Mouse (Mus musculus) MEL (cell line): ENCODE measurements around the gene Ephx1. TPM values are rescaled to one million over a fixed set of nuclear protein-coding genes. Genes with fewer than 3 reads are reported as not detected.

Source experiments
- DNase-seq: peaks from one replicate; pipeline ENCODE4 v3.0.0; 2011; ENCODE audit warnings: low read depth, low spot score
- H3K27ac ChIP-seq: 2 replicates; pipeline ENCODE4 v1.5.1; 2012; ENCODE audit warnings: low read depth, mild to moderate bottlenecking, control low read depth, low read length, moderate library complexity; ENCODE audit not compliant: control insufficient read depth
- H3K27me3 ChIP-seq, 2 experiments: fragments of 150-350 bp in 1 of 2; sonication (generic) in 1 of 2; 2 replicates each; pipeline ENCODE4 v1.6.1; 2012; ENCODE audit warnings: low read length in 2 of 2, mild to moderate bottlenecking in 2 of 2, improper control_type of control experiment in 1 of 2, moderate library complexity in 1 of 2; ENCODE audit not compliant: insufficient read depth in 2 of 2, control insufficient read depth in 1 of 2
- H3K36me3 ChIP-seq, 2 experiments: 2 replicates each; pipeline ENCODE4 v1.6.1; 2012 to 2014; ENCODE audit warnings: low read length in 2 of 2, improper control_type of control experiment in 1 of 2, inconsistent platforms in 1 of 2, mild to moderate bottlenecking in 1 of 2; ENCODE audit not compliant: insufficient read depth in 2 of 2, control insufficient read depth in 1 of 2
- H3K4me1 ChIP-seq, 2 experiments: fragments of 150-350 bp in 1 of 2; sonication (generic) in 1 of 2; 2 replicates each; pipeline ENCODE4 v1.6.1; 2012; ENCODE audit warnings: low read length in 2 of 2, improper control_type of control experiment in 1 of 2, mild to moderate bottlenecking in 1 of 2; ENCODE audit not compliant: insufficient read depth in 2 of 2, control insufficient read depth in 1 of 2
- H3K4me3 ChIP-seq, 2 experiments: fragments of 150-350 bp in 1 of 2; sonication (generic) in 1 of 2; 2 replicates each; pipeline ENCODE4 v1.5.1; 2012; ENCODE audit warnings: low read depth in 2 of 2, low read length in 2 of 2, mild to moderate bottlenecking in 2 of 2, moderate library complexity in 2 of 2, control low read depth in 1 of 2, improper control_type of control experiment in 1 of 2; ENCODE audit not compliant: control insufficient read depth in 1 of 2, insufficient read depth in 1 of 2
- H3K79me2 ChIP-seq: 2 replicates; pipeline ENCODE4 v1.6.1; 2012; ENCODE audit warnings: mild to moderate bottlenecking, low read length, moderate library complexity; ENCODE audit not compliant: control insufficient read depth, poor library complexity, insufficient read depth
- H3K9ac ChIP-seq: 2 replicates; pipeline ENCODE4 v1.6.1; 2012; ENCODE audit warnings: low read depth, mild to moderate bottlenecking, control low read depth, low read length, moderate library complexity; ENCODE audit not compliant: control insufficient read depth, poor library complexity, severe bottlenecking
- H3K9me3 ChIP-seq: fragments of 150-350 bp; sonication (generic); replicated peaks from 2 replicates; pipeline ENCODE4 v1.6.1; 2012; ENCODE audit warnings: mild to moderate bottlenecking, low read length, improper control_type of control experiment, moderate library complexity; ENCODE audit not compliant: insufficient read depth
- BHLHE40 ChIP-seq: IDR thresholded peaks from 2 replicates; pipeline ENCODE4 v1.6.1; 2012; ENCODE audit warnings: low read depth, mild to moderate bottlenecking, inconsistent platforms, low read length, improper control_type of control experiment, borderline replicate concordance
- CHD2 ChIP-seq: IDR thresholded peaks from 2 replicates; pipeline ENCODE4 v1.6.1; 2011; ENCODE audit warnings: low read length, improper control_type of control experiment
- CTCF ChIP-seq, 3 experiments: IDR thresholded peaks in 2 of 3; conservative IDR thresholded peaks in 1 of 3; 2 replicates each; pipeline ENCODE4 v1.5.1; 2011 to 2012; ENCODE audit warnings: low read length in 3 of 3, low read depth in 2 of 3, mild to moderate bottlenecking in 2 of 3, improper control_type of control experiment in 1 of 3, inconsistent platforms in 1 of 3, mixed read lengths in 1 of 3, moderate library complexity in 1 of 3; ENCODE audit not compliant: control insufficient read depth in 1 of 3, insufficient read depth in 1 of 3, poor library complexity in 1 of 3, severe bottlenecking in 1 of 3
- ELF1 ChIP-seq: IDR thresholded peaks from 2 replicates; pipeline ENCODE4 v1.6.1; 2014; ENCODE audit warnings: low read depth, mild to moderate bottlenecking, inconsistent platforms, low read length, improper control_type of control experiment, moderate library complexity
- EP300 ChIP-seq, 2 experiments: IDR thresholded peaks; 2 replicates each; pipeline ENCODE4 v1.6.1; 2011; ENCODE audit warnings: improper control_type of control experiment in 2 of 2, low read length in 2 of 2, low read depth in 1 of 2, mild to moderate bottlenecking in 1 of 2
- HCFC1 ChIP-seq: IDR thresholded peaks from 2 replicates; pipeline ENCODE4 v1.6.1; 2012; ENCODE audit warnings: low read depth, mild to moderate bottlenecking, inconsistent platforms, low read length, improper control_type of control experiment, moderate library complexity
- KAT2A ChIP-seq: conservative IDR thresholded peaks from 2 replicates; pipeline ENCODE4 v1.6.1; 2012; ENCODE audit warnings: low read depth, low read length, improper control_type of control experiment, inconsistent platforms
- MAX ChIP-seq: IDR thresholded peaks from 2 replicates; pipeline ENCODE4 v1.6.1; 2011; ENCODE audit warnings: low read length, improper control_type of control experiment
- MAZ ChIP-seq: IDR thresholded peaks from 2 replicates; pipeline ENCODE4 v1.6.1; 2012; ENCODE audit warnings: low read depth, mild to moderate bottlenecking, inconsistent platforms, low read length, improper control_type of control experiment
- MEF2A ChIP-seq: IDR thresholded peaks from 2 replicates; pipeline ENCODE4 v1.6.1; 2014; ENCODE audit warnings: low read depth, mild to moderate bottlenecking, inconsistent platforms, low read length, improper control_type of control experiment; ENCODE audit not compliant: poor library complexity, insufficient replicate concordance, severe bottlenecking; ENCODE audit errors: extremely low read depth
- MYB ChIP-seq: IDR thresholded peaks from 2 replicates; pipeline ENCODE4 v1.6.1; 2011; ENCODE audit warnings: mild to moderate bottlenecking, low read depth, low read length, improper control_type of control experiment
- POLR2AphosphoS2 ChIP-seq: IDR thresholded peaks from 2 replicates; pipeline ENCODE4 v1.6.1; 2011; ENCODE audit warnings: low read length, improper control_type of control experiment
- RAD21 ChIP-seq: IDR thresholded peaks from 2 replicates; pipeline ENCODE4 v1.6.1; 2011; ENCODE audit warnings: mild to moderate bottlenecking, low read depth, low read length, improper control_type of control experiment
- SMC3 ChIP-seq: IDR thresholded peaks from 2 replicates; pipeline ENCODE4 v1.6.1; 2011; ENCODE audit warnings: low read depth, low read length, improper control_type of control experiment
- USF1 ChIP-seq: IDR thresholded peaks from 2 replicates; pipeline ENCODE4 v1.6.1; 2014; ENCODE audit warnings: low read depth, mild to moderate bottlenecking, inconsistent platforms, low read length, improper control_type of control experiment, moderate library complexity
- USF2 ChIP-seq, 2 experiments: IDR thresholded peaks; 2 replicates each; pipeline ENCODE4 v1.6.1; 2011 to 2012; ENCODE audit warnings: improper control_type of control experiment in 2 of 2, low read length in 2 of 2, borderline replicate concordance in 1 of 2, inconsistent platforms in 1 of 2, low read depth in 1 of 2, mild to moderate bottlenecking in 1 of 2; ENCODE audit not compliant: insufficient read depth in 1 of 2
- ZMIZ1 ChIP-seq: IDR thresholded peaks from 2 replicates; pipeline ENCODE4 v1.6.1; 2012; ENCODE audit warnings: low read depth, mild to moderate bottlenecking, inconsistent platforms, low read length, improper control_type of control experiment, moderate library complexity
- ZNF384 ChIP-seq: IDR thresholded peaks from 2 replicates; pipeline ENCODE4 v1.6.1; 2012; ENCODE audit warnings: low read depth, mild to moderate bottlenecking, inconsistent platforms, low read length, improper control_type of control experiment
- polyA plus RNA-seq, 2 experiments: library from polyadenylated mRNA; stranded (reverse) in 1 of 2; unstranded in 1 of 2; fragments of >175 nt in 1 of 2; fragments of >200 nt in 1 of 2; gene quantifications; 2 replicates each; pipeline versions ENCODE4 v1.2.1 to v1.2.4; 2012; ENCODE audit warnings: low replicate concordance in 2 of 2, low read depth in 1 of 2; ENCODE audit not compliant: insufficient read length in 2 of 2, insufficient read depth in 1 of 2, missing spikeins in 1 of 2
- total RNA-seq: library from RNA; depleted of rRNA; stranded (reverse); fragments of 300-350 nt; gene quantifications from 2 replicates; pipeline ENCODE4 v1.2.3, GENCODE M21; 2012

Gene Ephx1
- total and polyA plus RNA-seq, 3 experiments, result 0.15 to 0.39 TPM; not detected in 1

DNA sequence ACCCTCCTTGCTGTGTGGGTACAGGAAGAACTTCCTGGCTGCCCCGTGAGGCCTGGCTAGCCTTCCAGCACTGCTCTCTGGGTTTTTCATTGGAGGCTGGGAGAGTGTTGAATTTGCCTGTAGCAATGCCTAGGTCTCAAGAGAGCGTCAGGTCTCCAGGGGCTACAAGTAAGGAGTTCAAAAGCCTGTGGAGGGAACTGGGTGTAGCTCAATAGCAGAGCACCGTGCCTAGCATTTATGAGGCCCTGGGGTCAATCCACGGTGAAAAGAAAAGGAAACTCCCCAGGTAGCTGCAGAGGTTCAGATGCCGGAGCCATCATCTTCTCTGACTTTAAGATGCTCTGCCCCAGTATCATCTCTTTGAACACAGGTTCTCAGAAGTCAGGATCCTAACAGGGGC is 9.1 kb downstream of the Ephx1 start:
- Histone ChIP-seq H3K79me2 (no peaks in the 10 kb centered on the region), H3K36me3 (no peaks in the 10 kb centered on the region), H3K9ac (no peak overlapping the region), H3K9me3 (no peaks in the 10 kb centered on the region), H3K4me3 (no peak overlapping the region), H3K27ac (no peak overlapping the region), H3K4me1 (no peaks in the 10 kb centered on the region), H3K27me3 (peaks cover 2 to 6% of the 10 kb centered on the region in 2 experiments; a peak in 3 of 4 replicates)
- TF ChIP-seq SMC3 (no peak), CTCF (IDR thresholded peaks at IDR 0.05 in 2 of 3, conservative IDR thresholded peaks at IDR 0.05 in 1 of 3; ENCODE audit: control insufficient read depth in 1 of 3, insufficient read depth in 1 of 3, low read depth in 2 of 3, low read length in 3 of 3, poor library complexity in 1 of 3, severe bottlenecking in 1 of 3) (no peak), CHD2 (no peak), USF1 (no peak), HCFC1 (no peak), ZNF384 (no peak), USF2 (IDR thresholded peaks at IDR 0.05; ENCODE audit: borderline replicate concordance in 1 of 2, insufficient read depth in 1 of 2, low read depth in 1 of 2, low read length in 2 of 2) (no peak), ELF1 (no peak), KAT2A (no peak), MYB (no peak)
- DNase-seq, result no peak

DNA sequence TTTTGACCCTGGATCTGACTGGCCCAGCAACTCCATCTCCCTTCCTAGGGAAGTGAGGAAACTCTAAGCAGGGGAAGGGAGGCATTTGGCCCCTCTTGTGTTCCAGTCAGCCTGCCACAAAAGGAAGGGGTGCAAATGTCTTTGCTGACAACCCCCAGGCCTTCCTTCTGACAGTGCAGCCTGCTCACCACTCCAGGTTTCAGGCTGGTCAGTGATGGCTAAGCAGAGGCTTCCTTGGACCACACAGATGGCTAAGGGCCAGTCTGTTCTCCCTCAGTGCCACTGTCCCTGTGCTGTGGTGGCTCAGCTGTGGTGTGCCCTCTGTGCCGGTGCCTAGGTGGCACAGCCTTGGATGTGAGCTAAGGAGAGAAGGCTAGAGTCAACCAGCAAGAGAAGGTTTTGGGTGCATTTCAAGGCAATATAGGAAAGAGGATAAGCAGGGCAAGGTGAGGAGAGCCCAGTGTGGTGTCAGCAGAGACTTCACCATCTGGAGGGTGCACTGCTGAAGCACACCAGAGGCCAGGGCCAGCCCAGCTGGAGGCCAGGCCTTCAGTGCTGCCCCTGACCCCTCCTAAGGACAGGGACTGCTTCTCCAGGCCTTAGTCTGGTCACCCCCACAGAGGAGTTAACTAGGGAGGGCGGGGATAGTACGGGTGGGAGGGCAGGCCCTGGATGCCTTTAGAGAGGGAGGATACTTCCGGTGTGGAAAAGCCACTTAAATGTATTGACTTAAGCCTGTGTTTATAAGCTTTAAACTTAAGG is 10.4 kb downstream of the Ephx1 start:
- H3K9ac ChIP-seq, result no peak overlapping the region
- no peak for DNase-seq
- no peak overlapping the region for H3K4me3 ChIP-seq
- H3K27me3 ChIP-seq, result peaks cover 2 to 6% of the 10 kb centered on the region in 2 experiments
- no peak overlapping the region for H3K27ac ChIP-seq
- no peaks in the 10 kb centered on the region for H3K36me3 ChIP-seq
- no peaks in the 10 kb centered on the region for H3K79me2 ChIP-seq
- H3K4me1 ChIP-seq, result no peaks in the 10 kb centered on the region
- TF ChIP-seq MAX (no peak), MEF2A (no peak), ZMIZ1 (no peak), POLR2AphosphoS2 (no peak), BHLHE40 (no peak), RAD21 (no peak), EP300 (IDR thresholded peaks at IDR 0.05; ENCODE audit: low read depth in 1 of 2, low read length in 2 of 2) (no peak), SMC3 (no peak), HCFC1 (no peak), MAZ (no peak)
- H3K9me3 ChIP-seq, result no peaks in the 10 kb centered on the region
